ENCODE assay signal across 8 mouse cellular contexts in genomic region chr19:53066934-53067333, GRCm38 (mm10). TPM values are rescaled to one million over a fixed set of nuclear protein-coding genes. Genes with fewer than 3 reads are reported as not detected.
A peak's percentile ranks its signal among the peaks of the same experiment; 100 is the strongest.
DNase-seq lines count a peak whose midpoint lies in the region; ATAC-seq and TF ChIP-seq lines count a peak whose summit lies in the region.

No protein-coding gene starts in this region.

- H3K9me3 ChIP-seq in liver, postnatal 0 days (ENCODE audit: low read length) = no peaks in the 10 kb centered on the region

- H3K36me3 ChIP-seq in liver, postnatal 0 days (replicated peaks; ENCODE audit: insufficient read depth, low read length) = no peaks in the 10 kb centered on the region

- no peak overlapping the region for H3K27ac ChIP-seq in liver, postnatal 0 days (ENCODE audit: low read depth)

- ATAC-seq in erythroid progenitor cell, adult 5-6 weeks (replicated peaks; ENCODE audit: low FRiP score, poor library complexity, severe bottlenecking) = no peak
- ATAC-seq in liver, postnatal 0 days = no peak

- DNase-seq in adrenal gland, adult 2 months = peak; percentile 49
- no peak for DNase-seq in adrenal gland, postnatal 25 days
- peak; percentile 67 for DNase-seq in gastrocnemius, postnatal 25 days
- DNase-seq in kidney, adult 18-20 months = peak; percentile 44
- peak; percentile 59 for DNase-seq in lung, postnatal 36 days
- no peak for DNase-seq in liver, postnatal 0 days
- no peak for DNase-seq in left cerebral cortex, postnatal 36 days (ENCODE audit: low spot score in 2 of 2)

- H3K4me2 ChIP-seq in liver, postnatal 0 days (ENCODE audit: low read depth, low read length) = no peak overlapping the region

- H3K27me3 ChIP-seq in liver, postnatal 0 days (ENCODE audit: insufficient read depth, low read length) = no peaks in the 10 kb centered on the region

- H3K9ac ChIP-seq in liver, postnatal 0 days (replicated peaks) = no peak overlapping the region

- no peak for TF ChIP-seq EP300 in liver, postnatal 0 days (IDR thresholded peaks at IDR 0.05; ENCODE audit: low read depth)

- intact Hi-C loops in left cerebral cortex, postnatal 36 days (cut with DNase I) = no loop called here

- TF ChIP-seq CTCF in liver, postnatal 0 days (IDR thresholded peaks at IDR 0.05; ENCODE audit: low read depth) = no peak

- H3K4me1 ChIP-seq in liver, postnatal 0 days (ENCODE audit: insufficient read depth) = no peaks in the 10 kb centered on the region

- H3K4me3 ChIP-seq in liver, postnatal 0 days (ENCODE audit: low read depth, low read length) = no peak overlapping the region

- WGBS in liver, postnatal 0 days (ENCODE audit: insufficient replicate concordance) = 67% methylated on average over 10 of the region's 10 CpGs

RNA-seq across cellular contexts. Expression of gene Xpnpep1, which starts 26.9 kb away (rescaled TPM):
- 10 to 100 TPM; 73.7 to 82.0 TPM for total RNA-seq in adrenal gland, adult 2 months (2021)
- 41.6 and 47.4 TPM in 2 replicates for polyA plus RNA-seq in adrenal gland, adult 2 months (2012; rRNA removed)
- 85.6 and 98.2 TPM in 2 replicates for total RNA-seq in adrenal gland, postnatal 25 days (2021)
- total RNA-seq in gastrocnemius, postnatal 25 days (2021) = 10 to 100 TPM; 52.6 to 57.3 TPM
- total RNA-seq in erythroid progenitor cell, adult 5-6 weeks (2015; ENCODE audit: low replicate concordance) = 36.4 and 45.7 TPM in 2 replicates
- 27.3 and 49.2 TPM in 2 replicates for total RNA-seq in erythroid progenitor cell, adult 5-6 weeks (2017; ENCODE audit: low replicate concordance)
- 55.4 and 62.0 TPM in 2 replicates for polyA plus RNA-seq in liver, postnatal 0 days (2015; fragmentation: Nextera tagmentation; extraction: Ambion mirVana)
- total RNA-seq in left cerebral cortex, postnatal 36 days (2021) = 10 to 100 TPM; 61.8 to 70.3 TPM

Comparison
In these comparisons a context has a peak if more than half of its experiments do, and no peak if none do; other contexts are left out.
1. DNase-seq: peak in adrenal gland, adult 2 months (single experiment), gastrocnemius, postnatal 25 days (single experiment), kidney, adult 18-20 months (single experiment) and lung, postnatal 36 days (single experiment); none in adrenal gland, postnatal 25 days (single experiment), liver, postnatal 0 days (single experiment) and left cerebral cortex, postnatal 36 days (0 of 2).